Mouse (Mus musculus): ENCODE measurements around the gene Siglec1.

Gene Siglec1

GRCm38 (mm10) chr2:131086667-131087390 lies at the start of gene Siglec1:
Gene Siglec1 (minus strand): TSS chr2:131086765.
- peak; percentile 93 for DNase-seq

- peak; percentile 88 for DNase-seq
Measured at GRCm38 (mm10) chr2:131135521-131136139, 49.1 kb upstream of the Siglec1 start.

GRCm38 (mm10) chr2:131134826-131135400 lies 48.3 kb upstream of the Siglec1 start:
- DNase-seq: peak; percentile 94

GRCm38 (mm10) chr2:131134381-131134780 lies 47.8 kb upstream of the Siglec1 start:
- DNase-seq: peak; percentile 99

GRCm38 (mm10) chr2:131132930-131133547 lies 46.5 kb upstream of the Siglec1 start, which contains the start of gene Gm11037:
Gene Gm11037 (plus strand): TSS chr2:131133497.
- DNase-seq: peak; percentile 85

GRCm38 (mm10) chr2:131132111-131132888 lies 45.7 kb upstream of the Siglec1 start:
- peak; percentile 80 for DNase-seq

- DNase-seq: peak; percentile 75
Measured at GRCm38 (mm10) chr2:131130849-131131248, 44.3 kb upstream of the Siglec1 start.

GRCm38 (mm10) chr2:131129836-131130235 lies 43.3 kb upstream of the Siglec1 start:
- DNase-seq: peak; percentile 97

- DNase-seq: peak; percentile 78
Measured at GRCm38 (mm10) chr2:131128636-131129157, 42.1 kb upstream of the Siglec1 start.

- peak; percentile 98 for DNase-seq
Measured at GRCm38 (mm10) chr2:131128211-131128610, 41.6 kb upstream of the Siglec1 start.

GRCm38 (mm10) chr2:131127161-131127730 lies 40.7 kb upstream of the Siglec1 start, which contains the start of gene Hspa12b:
Gene Hspa12b (plus strand): TSS chr2:131127280.
- peak; percentile 99 for DNase-seq

- DNase-seq: peak; percentile 91
Measured at GRCm38 (mm10) chr2:131125964-131126815, 39.6 kb upstream of the Siglec1 start.

- peak; percentile 87 for DNase-seq
Measured at GRCm38 (mm10) chr2:131125157-131125963, 38.8 kb upstream of the Siglec1 start.

GRCm38 (mm10) chr2:131124166-131124565 lies 37.6 kb upstream of the Siglec1 start:
- peak; percentile 99 for DNase-seq

- DNase-seq: peak; percentile 49
Measured at GRCm38 (mm10) chr2:131118968-131119574, 32.5 kb upstream of the Siglec1 start.

GRCm38 (mm10) chr2:131105989-131106388 lies 19.4 kb upstream of the Siglec1 start:
- DNase-seq: peak; percentile 88

- DNase-seq: peak; percentile 90
Measured at GRCm38 (mm10) chr2:131105061-131105460, 18.5 kb upstream of the Siglec1 start.

GRCm38 (mm10) chr2:131104021-131104420 lies 17.5 kb upstream of the Siglec1 start:
- DNase-seq: peak; percentile 94

- DNase-seq: no peak
Measured at GRCm38 (mm10) chr2:131101530-131101929, 15.0 kb upstream of the Siglec1 start.
